Mouse (Mus musculus) cortical plate, adult 2 months (tissue): ENCODE results near the gene Eddm3b. TPM values are rescaled to one million over a fixed set of nuclear protein-coding genes. Genes with fewer than 3 reads are reported as not detected.
A peak's percentile ranks its signal among the peaks of the same experiment; 100 is the strongest.

ENCODE experiments used
- H3K27ac ChIP-seq: fragments of 200-500 bp; 2 replicates; pipeline ENCODE4 v1.5.1; 2012; ENCODE audit warnings: low read length, control low read depth, inconsistent platforms; ENCODE audit not compliant: insufficient read depth
- H3K4me1 ChIP-seq: fragments of 200-500 bp; 2 replicates; pipeline ENCODE4 v1.6.1; 2011; ENCODE audit warnings: low read length; ENCODE audit not compliant: control insufficient read depth, insufficient read depth
- H3K4me3 ChIP-seq: fragments of 200-500 bp; 2 replicates; pipeline ENCODE4 v1.5.1; 2011; ENCODE audit warnings: mild to moderate bottlenecking, low read length, control low read depth; ENCODE audit not compliant: insufficient read depth
- CTCF ChIP-seq: fragments of 200-500 bp; IDR thresholded peaks from 2 replicates; pipeline ENCODE4 v1.5.1; 2011; ENCODE audit warnings: mild to moderate bottlenecking, control low read depth, low read length; ENCODE audit not compliant: insufficient read depth; ENCODE audit errors: extremely low read depth
- POLR2A ChIP-seq: fragments of 200-500 bp; IDR thresholded peaks from 2 replicates; pipeline ENCODE4 v1.6.1; 2011; ENCODE audit warnings: mild to moderate bottlenecking, low read length, control low read depth; ENCODE audit not compliant: insufficient read depth; ENCODE audit errors: extremely low read depth
- polyA plus RNA-seq: library from polyadenylated mRNA; depleted of rRNA; stranded (reverse); fragments of >200 nt; gene quantifications from 2 replicates; pipeline ENCODE4 v1.2.3, GENCODE M21; 2012

Eddm3b gene
- polyA plus RNA-seq, 1 experiment, result not detected

- TF ChIP-seq POLR2A (no peak), CTCF (no peak)
- H3K4me3 ChIP-seq, result peak overlapping the region; percentile 51
- 0 out of 2 replicates have a peak overlapping the region, but pooled peaks have one; percentile 7 for H3K27ac ChIP-seq
- H3K4me1 ChIP-seq, result no peaks in the 10 kb centered on the region; the same call in 1 of the 2 replicates
Measured at GRCm38 (mm10) chr14:51088166-51088969, 25.9 kb upstream of the Eddm3b start.

GRCm38 (mm10) chr14:51088970-51089673 is 25.1 kb upstream of the Eddm3b start:
- H3K4me1 ChIP-seq, result no peaks in the 10 kb centered on the region
- 0 out of 2 replicates have a peak, but pooled peaks have one; percentile 6 for TF ChIP-seq POLR2A
- TF ChIP-seq CTCF, result no peak
- peak overlapping the region; percentile 51 for H3K4me3 ChIP-seq
- 0 out of 2 replicates have a peak overlapping the region, but pooled peaks have one; percentile 7 for H3K27ac ChIP-seq

GRCm38 (mm10) chr14:51089674-51090076 is 24.6 kb upstream of the Eddm3b start:
- Histone ChIP-seq H3K4me3 (peak overlapping the region; percentile 51), H3K4me1 (no peaks in the 10 kb centered on the region), H3K27ac (peak overlapping the region; percentile 88)
- TF ChIP-seq CTCF (no peak), POLR2A (no peak)

GRCm38 (mm10) chr14:51090077-51090781 is 24.0 kb upstream of the Eddm3b start:
- Histone ChIP-seq H3K27ac (peak overlapping the region; percentile 88), H3K4me1 (no peaks in the 10 kb centered on the region), H3K4me3 (peak overlapping the region; percentile 51)
- TF ChIP-seq CTCF (no peak), POLR2A (no peak)

- Histone ChIP-seq H3K27ac (peak within 1 kb of the TSS; percentile 88), H3K4me1 (no peaks in the 10 kb centered on the region), H3K4me3 (peak within 1 kb of the TSS; percentile 51)
- no peak for TF ChIP-seq CTCF
- TF ChIP-seq POLR2A, result no peak
Measured at GRCm38 (mm10) chr14:51090921-51091900, 23.0 kb upstream of the Eddm3b start, which contains the start of the genes Rnase4 and Ang. Gene Rnase4, plus strand, starts transcription at chr14:51091077. Gene Ang, plus strand, starts transcription at chr14:51091150.

GRCm38 (mm10) chr14:51092073-51092620 is 22.1 kb upstream of the Eddm3b start:
- TF ChIP-seq CTCF (no peak), POLR2A (no peak)
- H3K27ac ChIP-seq, result no peak overlapping the region
- H3K4me1 ChIP-seq, result no peaks in the 10 kb centered on the region
- no peak overlapping the region; the same call in 1 of the 2 replicates for H3K4me3 ChIP-seq

- H3K4me1 ChIP-seq, result no peaks in the 10 kb centered on the region
- no peak overlapping the region for H3K4me3 ChIP-seq
- no peak overlapping the region for H3K27ac ChIP-seq
- TF ChIP-seq CTCF (no peak), POLR2A (no peak)
Measured at GRCm38 (mm10) chr14:51093496-51093895, 20.7 kb upstream of the Eddm3b start.
